Mouse (Mus musculus): ENCODE results near the gene Slc5a3. TPM values are rescaled to one million over a fixed set of nuclear protein-coding genes. Genes with fewer than 3 reads are reported as not detected.

Slc5a3 gene
- total RNA-seq, 2 experiments from 2014 or later, result 27.9 to 31.6 TPM

- no peak for DNase-seq (ENCODE audit: low spot score in 2 of 2)
Measured at GRCm38 (mm10) chr16:92117337-92118209, 59.5 kb downstream of the Slc5a3 start.

- DNase-seq (ENCODE audit: low spot score in 2 of 2), result no peak
Measured at GRCm38 (mm10) chr16:92119013-92119515, 60.9 kb downstream of the Slc5a3 start.

GRCm38 (mm10) chr16:92120899-92121531, 62.9 kb downstream of the Slc5a3 start:
- DNase-seq (ENCODE audit: low spot score in 2 of 2), result peak; percentile 31 to 51

- no peak for DNase-seq (ENCODE audit: low spot score in 2 of 2)
Measured at GRCm38 (mm10) chr16:92127226-92127625, 69.1 kb downstream of the Slc5a3 start.

GRCm38 (mm10) chr16:92127666-92128065, 69.5 kb downstream of the Slc5a3 start:
- DNase-seq (ENCODE audit: low spot score in 2 of 2), result no peak

- no peak for DNase-seq (ENCODE audit: low spot score in 2 of 2)
Measured at GRCm38 (mm10) chr16:92129843-92130242, 71.7 kb downstream of the Slc5a3 start.

- DNase-seq (ENCODE audit: low spot score in 2 of 2), result no peak
Measured at GRCm38 (mm10) chr16:92132511-92132910, 74.4 kb downstream of the Slc5a3 start.

GRCm38 (mm10) chr16:92134148-92134764, 76.1 kb downstream of the Slc5a3 start:
- peak; percentile 24 to 39 for DNase-seq (ENCODE audit: low spot score in 2 of 2)

GRCm38 (mm10) chr16:92136275-92136674, 78.2 kb downstream of the Slc5a3 start:
- DNase-seq (ENCODE audit: low spot score in 2 of 2), result no peak

Other genes starting within 250 kb of the Slc5a3 start
- 10 to 100 TPM; 53.0 to 53.1 TPM for gene Mrps6, start 52 bp upstream of the Slc5a3 start, total RNA-seq (2021)
- not detected for gene Gm49711, start within 50 bp of the Slc5a3 start, total RNA-seq (2021)
- under 1 TPM in 1 of 2 experiments, not detected in 1; 0.21 TPM for gene Kcne2, start 234.1 kb downstream of the Slc5a3 start, total RNA-seq (2021)
- 10 to 100 TPM; 20.2 to 20.6 TPM for gene Smim11, start 243.0 kb downstream of the Slc5a3 start, total RNA-seq (2021)